Mouse (Mus musculus): Measurements from ENCODE around the gene Olfr538.
"Not testable (repeated sequence)": the region's sequence is repeated elsewhere in the genome, so short reads cannot be mapped to it uniquely, and the experiment has no call there.

Olfr538 gene

DNA sequence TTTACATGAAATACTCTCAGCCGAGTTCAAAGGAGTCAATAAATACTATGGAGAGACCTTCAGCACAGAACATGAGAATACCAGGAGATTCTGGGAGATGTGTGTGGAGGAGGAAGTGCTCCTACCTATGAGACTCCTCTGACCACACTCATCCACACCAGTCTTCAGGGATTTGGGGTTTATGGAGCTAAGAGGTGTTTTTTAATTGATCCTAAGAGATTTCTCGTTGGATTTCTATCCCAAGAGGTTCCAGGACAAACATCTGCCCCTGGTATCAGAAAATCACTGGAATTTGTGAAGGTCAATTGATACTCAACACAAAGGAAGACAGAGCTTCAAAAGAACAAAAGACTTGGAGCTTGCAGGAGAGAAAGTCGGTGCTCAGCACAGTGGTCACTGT, at the start of gene Olfr538:
Gene Olfr538, plus strand, starts transcription at position 301 of the 400 bp plus-strand sequence.
- no peak for DNase-seq (ENCODE audit: low read depth)

DNA sequence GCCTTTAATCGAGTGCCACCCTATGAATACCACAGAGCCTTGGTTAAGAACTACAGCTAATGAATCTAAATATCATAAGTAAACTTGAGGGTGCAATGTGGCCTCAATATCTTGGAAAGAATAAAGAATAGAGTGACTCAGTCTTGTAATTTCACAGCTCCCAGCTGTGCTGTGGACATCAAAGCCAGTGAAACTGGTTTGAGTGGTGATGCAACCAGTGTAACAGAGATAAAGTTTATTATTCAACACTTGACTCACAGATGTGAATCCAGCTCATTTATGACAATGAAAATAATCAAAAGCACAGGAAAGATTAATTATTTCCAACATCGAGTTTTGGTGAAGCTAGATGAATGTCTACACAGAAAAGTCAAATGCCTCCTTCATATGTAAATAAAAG, 27.9 kb upstream of the Olfr538 start:
- DNase-seq (ENCODE audit: low read depth) = no peak

- not testable (repeated sequence) for DNase-seq (ENCODE audit: low read depth)
Measured at GRCm38 (mm10) chr7:140600969-140601368, 33.3 kb downstream of the Olfr538 start, which contains the start of gene Olfr46. Olfr46 (plus strand) TSS chr7:140601269.
